Mouse (Mus musculus): ENCODE results near the gene Gm42688.

GRCm38 (mm10) chr6:83151721-83152120 is 50.3 kb downstream of the Gm42688 start:
- TF ChIP-seq CTCF (IDR thresholded peaks at IDR 0.05; ENCODE audit: control insufficient read depth, insufficient read depth, insufficient replicate concordance, low read depth, low read length) (no peak), POLR2A (IDR thresholded peaks at IDR 0.05; ENCODE audit: control insufficient read depth, low read depth, low read length) (no peak)
